Mouse (Mus musculus) heart, adult 11 months (tissue): ENCODE measurements at regions not wholly inside any gene's neighbourhood (a gene's known extent, or its start where the extent isn't known, plus 50 kb on each side); places are given as distances from the start of the nearest gene placed in this dataset.
"Not testable (repeated sequence)": the region's sequence is repeated elsewhere in the genome, so short reads cannot be mapped to it uniquely, and the experiment has no call there.

Source experiments
- DNase-seq: peaks from one replicate; pipeline ENCODE4 v3.0.0; 2022

GRCm38 (mm10) chr13:3216070-3216469 is 321.8 kb upstream of the Gdi2 start:
- DNase-seq = not testable (repeated sequence)

GRCm38 (mm10) chr13:3221005-3221621 is 316.8 kb upstream of the Gdi2 start:
- DNase-seq = not testable (repeated sequence)

GRCm38 (mm10) chr13:3221622-3222021 is 316.2 kb upstream of the Gdi2 start:
- DNase-seq = no peak

- DNase-seq = no peak
Observed at GRCm38 (mm10) chr13:3258379-3258778, 279.5 kb upstream of the Gdi2 start.

- peak; percentile 18 for DNase-seq
Observed at GRCm38 (mm10) chr13:3276130-3276529, 261.7 kb upstream of the Gdi2 start.
